13 mouse cellular contexts compared by ENCODE assay signal in genomic region chr12:73656568-73657204, GRCm38 (mm10).
A peak's percentile ranks its signal among the peaks of the same experiment; 100 is the strongest.
DNase-seq lines count a peak whose midpoint lies in the region; TF ChIP-seq lines count a peak whose summit lies in the region.
"Had no signal": no experiment of that assay in that cellular context is flagged by ENCODE, and none has a peak within 500 bp of the region (broad histone marks: within the 10 kb centered on the region; RNA-seq: fewer than 3 reads in every experiment).

No protein-coding gene starts in this region.

- 16% methylated on average over 18 of the region's 18 CpGs for WGBS in spleen, adult 2 months

- H3K4me1 ChIP-seq in spleen, adult 2 months (ENCODE audit: control insufficient read depth, insufficient read depth, insufficient read length): peaks cover 4% of the 10 kb centered on the region; the same call in 1 of the 2 replicates
- H3K4me1 ChIP-seq: heart, embryonic 15.5 days had no signal

- no peaks in the 10 kb centered on the region for H3K36me3 ChIP-seq in spleen, adult 2 months (ENCODE audit: control insufficient read depth, insufficient read depth, low read length)
- H3K36me3 ChIP-seq: embryonic facial prominence, embryonic 13.5 days; heart, embryonic 15.5 days had no signal

- H3K27ac ChIP-seq in spleen, adult 2 months (ENCODE audit: insufficient read depth, low read length): peak overlapping the region; percentile 48; the same call in 1 of the 2 replicates
- H3K27ac ChIP-seq: embryonic facial prominence, embryonic 13.5 days; heart, embryonic 15.5 days; hindbrain, embryonic 14.5 days; kidney, postnatal 0 days had no signal

- no peak for TF ChIP-seq POLR2A in spleen, adult 2 months (IDR thresholded peaks at IDR 0.05; ENCODE audit: low read depth, low read length)

- DNase-seq in spleen, adult 2 months (ENCODE audit: low read depth in 1 of 2, low spot score in 2 of 2): no peak
- DNase-seq in spleen, adult 12 weeks (ENCODE audit: low spot score): no peak
- DNase-seq in liver: peak; percentile 14
- peak; percentile 73 to 86 for DNase-seq in natural killer cell, adult 2 months (ENCODE audit: low spot score in 2 of 2)
- DNase-seq in gastrocnemius, postnatal 14 days: no peak
- DNase-seq in ovary, adult 18-20 months (ENCODE audit: low spot score): no peak
- DNase-seq in heart, adult 18-20 months: no peak
- DNase-seq: cerebellum, postnatal 36 days; midbrain, embryonic 14.5 days had no signal

- H3K4me3 ChIP-seq in spleen, adult 2 months (ENCODE audit: extremely low read depth, insufficient read depth, insufficient read length): no peak overlapping the region
- H3K4me3 ChIP-seq: embryonic facial prominence, embryonic 13.5 days; heart, embryonic 15.5 days had no signal

- no peaks in the 10 kb centered on the region for H3K27me3 ChIP-seq in spleen, adult 2 months (ENCODE audit: control insufficient read depth, insufficient read depth, low read length)
- H3K27me3 ChIP-seq: embryonic facial prominence, embryonic 13.5 days; heart, embryonic 15.5 days had no signal

- no peak for TF ChIP-seq CTCF in spleen, adult 2 months (IDR thresholded peaks at IDR 0.05; ENCODE audit: extremely low read depth, insufficient read depth, insufficient read length, insufficient replicate concordance)

- intact Hi-C loops in gastrocnemius, postnatal 14 days (cut with DNase I; ENCODE audit: low total_unique reads): no loop called here

Comparison
In these comparisons a context has a peak if more than half of its experiments do, and no peak if none do; other contexts are left out.
1. DNase-seq: peak in liver (single experiment) and natural killer cell, adult 2 months (2 of 2); none in spleen, adult 2 months (0 of 2), spleen, adult 12 weeks (single experiment), gastrocnemius, postnatal 14 days (single experiment), ovary, adult 18-20 months (single experiment) and heart, adult 18-20 months (0 of 2).